Mouse (Mus musculus) C2C12 (cell line): ENCODE measurements at regions not wholly inside any gene's neighbourhood (a gene's known extent, or its start where the extent isn't known, plus 50 kb on each side); places are given as distances from the start of the nearest gene placed in this dataset.

Experiments used
- CTCF ChIP-seq: IDR thresholded peaks from one replicate; pipeline ENCODE4 v1.5.1; 2011; ENCODE audit not compliant: control insufficient read depth, insufficient read depth, insufficient read length
- MYOD1 ChIP-seq: IDR thresholded peaks from one replicate; pipeline ENCODE4 v1.6.1; 2011; ENCODE audit warnings: low read depth; ENCODE audit not compliant: control insufficient read depth, insufficient read length

- TF ChIP-seq MYOD1 = no peak
- no peak for TF ChIP-seq CTCF
Measured at GRCm38 (mm10) chr11:24716539-24717287, 638.9 kb downstream of the Bcl11a start.
